Mouse (Mus musculus): ENCODE results near the gene Rflnb. TPM values are rescaled to one million over a fixed set of nuclear protein-coding genes. Genes with fewer than 3 reads are reported as not detected.

Gene Rflnb
- total RNA-seq, 1 experiment: 2.9 TPM

DNA sequence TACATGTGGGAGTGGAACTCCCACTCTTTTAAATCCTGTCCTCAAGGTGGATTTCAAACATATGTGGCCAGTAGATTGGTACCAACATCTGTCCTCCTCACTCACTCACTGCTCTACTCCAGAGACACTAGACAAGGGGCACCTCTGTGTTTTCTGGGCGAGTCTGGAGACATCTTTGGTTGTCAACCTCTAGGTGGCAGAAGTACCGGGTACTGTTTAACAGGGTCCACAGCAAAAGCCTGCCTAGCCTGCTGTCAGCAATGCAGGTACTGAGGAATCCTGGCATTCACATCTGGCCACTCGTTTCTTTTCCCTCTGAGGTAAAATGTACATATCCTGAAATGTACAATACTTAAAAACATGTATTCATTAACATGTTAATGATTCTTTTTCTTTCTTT lies 28.9 kb upstream of the Rflnb start:
- no peaks in the 10 kb centered on the region for H3K9me3 ChIP-seq (ENCODE audit: control insufficient read depth, insufficient read depth, low read depth, low read length)
- H3K4me1 ChIP-seq (ENCODE audit: control insufficient read depth in 2 of 2, insufficient read depth in 2 of 2, low read length in 2 of 2, poor library complexity in 1 of 2): no peaks in the 10 kb centered on the region
- in situ Hi-C loops (cut with MboI; ENCODE audit: low sequenced_read_pairs in 2 of 2, unreplicated experiment in 2 of 2): no loop called here
- DNase-seq (ENCODE audit: low read depth, low spot score): peak; percentile 28
- H3K27ac ChIP-seq (ENCODE audit: insufficient read depth, low read depth, low read length, poor library complexity, severe bottlenecking): no peak overlapping the region
- H3K36me3 ChIP-seq (ENCODE audit: control insufficient read depth, insufficient read depth, low read length, poor library complexity, severe bottlenecking): no peaks in the 10 kb centered on the region
- H3K4me3 ChIP-seq (ENCODE audit: insufficient read depth in 1 of 2, low read depth in 1 of 2, low read length in 2 of 2, poor library complexity in 1 of 2, severe bottlenecking in 1 of 2): no peak overlapping the region
- no peak for TF ChIP-seq CHD2 (IDR thresholded peaks at IDR 0.05; ENCODE audit: low read depth, low read length)
- no peak for TF ChIP-seq ZNF384 (IDR thresholded peaks at IDR 0.05; ENCODE audit: low read depth, low read length)
- TF ChIP-seq HCFC1 (IDR thresholded peaks at IDR 0.05; ENCODE audit: borderline replicate concordance, insufficient read depth, low read length): no peak
- TF ChIP-seq ZC3H11A (IDR thresholded peaks at IDR 0.05; ENCODE audit: borderline replicate concordance, low read depth, low read length): no peak
- TF ChIP-seq MAFK (IDR thresholded peaks at IDR 0.05; ENCODE audit: insufficient read depth, low read depth, low read length): no peak
- no peak overlapping the region for H3K9ac ChIP-seq (ENCODE audit: insufficient read depth, low read depth, low read length, poor library complexity, severe bottlenecking)

DNA sequence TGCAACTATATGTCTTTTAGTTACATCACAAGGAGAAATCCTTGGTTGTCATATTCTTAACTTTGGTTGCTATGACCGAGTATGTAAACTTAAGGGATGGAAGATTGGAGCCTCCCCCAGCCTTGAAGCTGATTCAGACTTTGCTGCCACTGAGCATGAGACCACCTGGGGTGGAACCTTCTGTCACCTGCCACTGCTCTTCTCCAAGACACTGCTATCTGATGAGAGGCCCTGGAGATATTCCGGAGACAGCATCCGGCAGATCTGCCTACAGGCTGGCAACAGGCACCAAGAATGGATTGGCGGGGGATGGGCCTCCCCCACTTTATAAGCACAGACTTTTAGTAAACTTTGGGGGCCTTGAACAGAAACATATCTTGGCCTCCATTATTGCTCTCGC lies 24.9 kb upstream of the Rflnb start:
- no peak for TF ChIP-seq CHD2 (IDR thresholded peaks at IDR 0.05; ENCODE audit: low read depth, low read length)
- TF ChIP-seq HCFC1 (IDR thresholded peaks at IDR 0.05; ENCODE audit: borderline replicate concordance, insufficient read depth, low read length): no peak
- TF ChIP-seq MAFK (IDR thresholded peaks at IDR 0.05; ENCODE audit: insufficient read depth, low read depth, low read length): no peak
- TF ChIP-seq ZC3H11A (IDR thresholded peaks at IDR 0.05; ENCODE audit: borderline replicate concordance, low read depth, low read length): no peak
- TF ChIP-seq ZNF384 (IDR thresholded peaks at IDR 0.05; ENCODE audit: low read depth, low read length): no peak
- Histone ChIP-seq H3K4me3 (ENCODE audit: insufficient read depth in 1 of 2, low read depth in 1 of 2, low read length in 2 of 2, poor library complexity in 1 of 2, severe bottlenecking in 1 of 2) (no peak overlapping the region), H3K4me1 (ENCODE audit: control insufficient read depth in 2 of 2, insufficient read depth in 2 of 2, low read length in 2 of 2, poor library complexity in 1 of 2) (no peaks in the 10 kb centered on the region), H3K9me3 (ENCODE audit: control insufficient read depth, insufficient read depth, low read depth, low read length) (no peaks in the 10 kb centered on the region), H3K36me3 (ENCODE audit: control insufficient read depth, insufficient read depth, low read length, poor library complexity, severe bottlenecking) (no peaks in the 10 kb centered on the region), H3K9ac (ENCODE audit: insufficient read depth, low read depth, low read length, poor library complexity, severe bottlenecking) (no peak overlapping the region), H3K27ac (ENCODE audit: insufficient read depth, low read depth, low read length, poor library complexity, severe bottlenecking) (no peak overlapping the region)
- DNase-seq (ENCODE audit: low read depth, low spot score): no peak
- in situ Hi-C loops (cut with MboI; ENCODE audit: low sequenced_read_pairs in 2 of 2, unreplicated experiment in 2 of 2): no loop called here

DNA sequence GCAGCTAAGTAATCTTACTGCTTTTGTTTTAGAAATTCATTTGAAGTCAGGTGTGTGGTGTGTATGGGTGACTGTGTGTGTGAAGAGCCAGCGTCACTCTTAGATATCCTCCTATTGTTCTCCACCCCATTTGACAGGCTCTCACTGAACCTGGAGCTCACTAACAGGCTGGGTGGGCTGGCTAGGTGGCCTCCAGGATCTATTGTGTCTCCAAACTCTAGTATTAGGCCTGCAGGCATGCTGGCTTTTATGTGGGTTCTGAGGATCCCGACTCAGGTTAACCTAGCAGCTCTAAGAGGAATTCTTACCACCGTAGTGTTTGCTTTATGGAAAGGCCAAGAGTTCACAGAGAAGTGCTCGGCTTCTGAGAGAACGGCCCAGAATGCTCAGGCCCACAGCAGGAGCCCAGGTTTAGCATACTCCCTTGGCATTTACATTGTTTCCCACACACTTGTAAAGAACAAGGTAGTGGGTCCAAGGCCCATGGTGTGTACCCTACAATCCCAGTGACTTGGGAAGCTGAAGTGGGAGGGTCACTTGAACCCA lies 23.5 kb upstream of the Rflnb start:
- Histone ChIP-seq H3K27ac (ENCODE audit: insufficient read depth, low read depth, low read length, poor library complexity, severe bottlenecking) (no peak overlapping the region), H3K36me3 (ENCODE audit: control insufficient read depth, insufficient read depth, low read length, poor library complexity, severe bottlenecking) (no peaks in the 10 kb centered on the region), H3K4me1 (ENCODE audit: control insufficient read depth in 2 of 2, insufficient read depth in 2 of 2, low read length in 2 of 2, poor library complexity in 1 of 2) (no peaks in the 10 kb centered on the region), H3K9ac (ENCODE audit: insufficient read depth, low read depth, low read length, poor library complexity, severe bottlenecking) (no peak overlapping the region), H3K9me3 (ENCODE audit: control insufficient read depth, insufficient read depth, low read depth, low read length) (no peaks in the 10 kb centered on the region), H3K4me3 (ENCODE audit: insufficient read depth in 1 of 2, low read depth in 1 of 2, low read length in 2 of 2, poor library complexity in 1 of 2, severe bottlenecking in 1 of 2) (no peak overlapping the region)
- TF ChIP-seq MAFK (IDR thresholded peaks at IDR 0.05; ENCODE audit: insufficient read depth, low read depth, low read length): no peak
- no peak for TF ChIP-seq ZC3H11A (IDR thresholded peaks at IDR 0.05; ENCODE audit: borderline replicate concordance, low read depth, low read length)
- no peak for TF ChIP-seq HCFC1 (IDR thresholded peaks at IDR 0.05; ENCODE audit: borderline replicate concordance, insufficient read depth, low read length)
- TF ChIP-seq CHD2 (IDR thresholded peaks at IDR 0.05; ENCODE audit: low read depth, low read length): no peak
- no peak for TF ChIP-seq ZNF384 (IDR thresholded peaks at IDR 0.05; ENCODE audit: low read depth, low read length)
- DNase-seq (ENCODE audit: low read depth, low spot score): no peak
- in situ Hi-C loops (cut with MboI; ENCODE audit: low sequenced_read_pairs in 2 of 2, unreplicated experiment in 2 of 2): no loop called here

GRCm38 (mm10) chr11:76050509-76050908 lies 22.9 kb upstream of the Rflnb start:
- no peak overlapping the region for H3K27ac ChIP-seq (ENCODE audit: insufficient read depth, low read depth, low read length, poor library complexity, severe bottlenecking)
- H3K4me1 ChIP-seq (ENCODE audit: control insufficient read depth in 2 of 2, insufficient read depth in 2 of 2, low read length in 2 of 2, poor library complexity in 1 of 2): no peaks in the 10 kb centered on the region
- DNase-seq (ENCODE audit: low read depth, low spot score): no peak
- no peak overlapping the region for H3K4me3 ChIP-seq (ENCODE audit: insufficient read depth in 1 of 2, low read depth in 1 of 2, low read length in 2 of 2, poor library complexity in 1 of 2, severe bottlenecking in 1 of 2)
- in situ Hi-C loops (cut with MboI; ENCODE audit: low sequenced_read_pairs in 2 of 2, unreplicated experiment in 2 of 2): no loop called here
- H3K36me3 ChIP-seq (ENCODE audit: control insufficient read depth, insufficient read depth, low read length, poor library complexity, severe bottlenecking): no peaks in the 10 kb centered on the region
- H3K9ac ChIP-seq (ENCODE audit: insufficient read depth, low read depth, low read length, poor library complexity, severe bottlenecking): no peak overlapping the region
- TF ChIP-seq CHD2 (IDR thresholded peaks at IDR 0.05; ENCODE audit: low read depth, low read length) (no peak), MAFK (IDR thresholded peaks at IDR 0.05; ENCODE audit: insufficient read depth, low read depth, low read length) (no peak), HCFC1 (IDR thresholded peaks at IDR 0.05; ENCODE audit: borderline replicate concordance, insufficient read depth, low read length) (no peak), ZNF384 (IDR thresholded peaks at IDR 0.05; ENCODE audit: low read depth, low read length) (no peak), ZC3H11A (IDR thresholded peaks at IDR 0.05; ENCODE audit: borderline replicate concordance, low read depth, low read length) (no peak)
- H3K9me3 ChIP-seq (ENCODE audit: control insufficient read depth, insufficient read depth, low read depth, low read length): no peaks in the 10 kb centered on the region

GRCm38 (mm10) chr11:76045367-76045766 lies 17.8 kb upstream of the Rflnb start:
- Histone ChIP-seq H3K9me3 (ENCODE audit: control insufficient read depth, insufficient read depth, low read depth, low read length) (no peaks in the 10 kb centered on the region), H3K4me1 (ENCODE audit: control insufficient read depth in 2 of 2, insufficient read depth in 2 of 2, low read length in 2 of 2, poor library complexity in 1 of 2) (no peaks in the 10 kb centered on the region), H3K27ac (ENCODE audit: insufficient read depth, low read depth, low read length, poor library complexity, severe bottlenecking) (no peak overlapping the region), H3K4me3 (ENCODE audit: insufficient read depth in 1 of 2, low read depth in 1 of 2, low read length in 2 of 2, poor library complexity in 1 of 2, severe bottlenecking in 1 of 2) (no peak overlapping the region), H3K9ac (ENCODE audit: insufficient read depth, low read depth, low read length, poor library complexity, severe bottlenecking) (no peak overlapping the region), H3K36me3 (ENCODE audit: control insufficient read depth, insufficient read depth, low read length, poor library complexity, severe bottlenecking) (no peaks in the 10 kb centered on the region)
- TF ChIP-seq CHD2 (IDR thresholded peaks at IDR 0.05; ENCODE audit: low read depth, low read length): no peak
- TF ChIP-seq MAFK (IDR thresholded peaks at IDR 0.05; ENCODE audit: insufficient read depth, low read depth, low read length): no peak
- TF ChIP-seq HCFC1 (IDR thresholded peaks at IDR 0.05; ENCODE audit: borderline replicate concordance, insufficient read depth, low read length): no peak
- no peak for TF ChIP-seq ZC3H11A (IDR thresholded peaks at IDR 0.05; ENCODE audit: borderline replicate concordance, low read depth, low read length)
- no peak for DNase-seq (ENCODE audit: low read depth, low spot score)
- in situ Hi-C loops (cut with MboI; ENCODE audit: low sequenced_read_pairs in 2 of 2, unreplicated experiment in 2 of 2): no loop called here
